7 mouse cellular contexts compared by ENCODE assay signal in genomic region chr5:108427186-108427585, GRCm38 (mm10). TPM values are rescaled to one million over a fixed set of nuclear protein-coding genes. Genes with fewer than 3 reads are reported as not detected.
DNase-seq lines count a peak whose midpoint lies in the region; ATAC-seq lines count a peak whose summit lies in the region.

No protein-coding gene starts in this region.

- H3K36me3 ChIP-seq in kidney, embryonic 14.5 days (ENCODE audit: control insufficient read depth, insufficient read depth, low read length), result peaks cover 25% of the 10 kb centered on the region
- peaks cover 30% of the 10 kb centered on the region for H3K36me3 ChIP-seq in liver, embryonic 15.5 days (replicated peaks)

- H3K4me3 ChIP-seq in kidney, embryonic 14.5 days (ENCODE audit: low read length), result no peak overlapping the region
- no peak overlapping the region for H3K4me3 ChIP-seq in liver, embryonic 15.5 days (replicated peaks)

- H3K9me3 ChIP-seq in kidney, embryonic 14.5 days (ENCODE audit: control insufficient read depth, low read length), result no peaks in the 10 kb centered on the region
- H3K9me3 ChIP-seq in liver, embryonic 15.5 days (replicated peaks), result no peaks in the 10 kb centered on the region

- H3K27ac ChIP-seq in kidney, embryonic 14.5 days (ENCODE audit: low read depth, low read length), result no peak overlapping the region
- H3K27ac ChIP-seq in liver, embryonic 15.5 days (replicated peaks), result no peak overlapping the region

- DNase-seq in MEL-GATA-1-ER (ENCODE audit: extremely low read depth, low read depth), result peak; percentile 29
- DNase-seq in cerebellum, adult 18-20 months, result peak; percentile 71 to 74
- peak; percentile 42 to 59 for DNase-seq in frontal cortex, postnatal 36 days (ENCODE audit: low spot score in 2 of 2)
- peak; percentile 73 for DNase-seq in retina, postnatal 1 day

- H3K27me3 ChIP-seq in kidney, embryonic 14.5 days (ENCODE audit: control insufficient read depth, insufficient read depth, low read length), result no peaks in the 10 kb centered on the region
- no peaks in the 10 kb centered on the region for H3K27me3 ChIP-seq in liver, embryonic 15.5 days

- ATAC-seq in CD4-positive, CD25-positive, alpha-beta regulatory T cell, adult 4 months, result peak; percentile 85
- ATAC-seq in kidney, embryonic 14.5 days (ENCODE audit: low FRiP score, low TSS enrichment), result peak; percentile 65; the same call in 1 of the 2 replicates
- ATAC-seq in liver, embryonic 15.5 days (ENCODE audit: insufficient read depth), result peak; percentile 47

- 67% methylated on average over 1 of the region's 1 CpGs for WGBS in kidney, embryonic 14.5 days
- WGBS in liver, embryonic 15.5 days (ENCODE audit: insufficient replicate concordance), result 52% methylated on average over 1 of the region's 1 CpGs

- no peak overlapping the region for H3K4me2 ChIP-seq in kidney, embryonic 14.5 days (replicated peaks; ENCODE audit: low read depth, low read length)
- H3K4me2 ChIP-seq in liver, embryonic 15.5 days, result no peak overlapping the region

- H3K9ac ChIP-seq in kidney, embryonic 14.5 days (ENCODE audit: low read depth, low read length), result no peak overlapping the region
- H3K9ac ChIP-seq in liver, embryonic 15.5 days, result no peak overlapping the region

- no peaks in the 10 kb centered on the region for H3K4me1 ChIP-seq in kidney, embryonic 14.5 days (ENCODE audit: control insufficient read depth, insufficient read depth, low read length)
- H3K4me1 ChIP-seq in liver, embryonic 15.5 days (replicated peaks), result peaks cover 6% of the 10 kb centered on the region; the same call in 1 of the 2 replicates

RNA-seq across cellular contexts. Expression of gene Atp5k, which starts 7.1 kb away (rescaled TPM):
- polyA plus RNA-seq in CD4-positive, CD25-positive, alpha-beta regulatory T cell, adult 4 months (2017; shearing (Covaris generic)), result 100 to 1,000 TPM; 145 to 234 TPM
- 398 and 564 TPM in 2 replicates for polyA plus RNA-seq in kidney, embryonic 14.5 days (2014; fragmentation: Nextera tagmentation; extraction: Ambion mirVana)
- 155 and 216 TPM in 2 replicates for polyA plus RNA-seq in liver, embryonic 15.5 days (2015; fragmentation: Nextera tagmentation; extraction: Ambion mirVana)

RNA-seq across cellular contexts. Expression of gene Mfsd7a, which starts 21.5 kb away (rescaled TPM):
- not detected for polyA plus RNA-seq in CD4-positive, CD25-positive, alpha-beta regulatory T cell, adult 4 months (2017; shearing (Covaris generic))
- polyA plus RNA-seq in kidney, embryonic 14.5 days (2014; fragmentation: Nextera tagmentation; extraction: Ambion mirVana), result 0.30 and 0.40 TPM in 2 replicates
- 0.16 and 0.28 TPM in 2 replicates for polyA plus RNA-seq in liver, embryonic 15.5 days (2015; fragmentation: Nextera tagmentation; extraction: Ambion mirVana)

RNA-seq across cellular contexts. Expression of gene Pcgf3, which starts 33.8 kb away (rescaled TPM):
- polyA plus RNA-seq in CD4-positive, CD25-positive, alpha-beta regulatory T cell, adult 4 months (2017; shearing (Covaris generic)), result 1 to 10 TPM; 3.2 to 3.6 TPM
- 17.2 and 28.2 TPM in 2 replicates for polyA plus RNA-seq in kidney, embryonic 14.5 days (2014; fragmentation: Nextera tagmentation; extraction: Ambion mirVana)
- polyA plus RNA-seq in liver, embryonic 15.5 days (2015; fragmentation: Nextera tagmentation; extraction: Ambion mirVana), result 5.3 and 5.8 TPM in 2 replicates

RNA-seq across cellular contexts. Expression of gene Pde6b, which starts 39.0 kb away (rescaled TPM):
- polyA plus RNA-seq in CD4-positive, CD25-positive, alpha-beta regulatory T cell, adult 4 months (2017; shearing (Covaris generic)), result 1 to 10 TPM; 1.5 to 1.8 TPM
- 0.23 and 0.27 TPM in 2 replicates for polyA plus RNA-seq in kidney, embryonic 14.5 days (2014; fragmentation: Nextera tagmentation; extraction: Ambion mirVana)
- 0.12 TPM in 1 of 2 replicates, not detected in the other for polyA plus RNA-seq in liver, embryonic 15.5 days (2015; fragmentation: Nextera tagmentation; extraction: Ambion mirVana)

RNA-seq across cellular contexts. Expression of gene Gm42517, which starts 59.5 kb away (rescaled TPM):
- polyA plus RNA-seq in CD4-positive, CD25-positive, alpha-beta regulatory T cell, adult 4 months (2017; shearing (Covaris generic)), result not detected
- polyA plus RNA-seq in kidney, embryonic 14.5 days (2014; fragmentation: Nextera tagmentation; extraction: Ambion mirVana), result not detected in 2 replicates
- polyA plus RNA-seq in liver, embryonic 15.5 days (2015; fragmentation: Nextera tagmentation; extraction: Ambion mirVana), result 0.06 TPM in 1 of 2 replicates, not detected in the other
